Mouse (Mus musculus) erythroblast, adult 5-6 weeks (primary cell): ENCODE measurements around the gene Rpl3. TPM values are rescaled to one million over a fixed set of nuclear protein-coding genes. Genes with fewer than 3 reads are reported as not detected.

Experiments
- ATAC-seq: replicated peaks from 2 replicates; pipeline ENCODE4 v1.8.0; 2016; ENCODE audit warnings: moderate number of reproducible peaks, mild to moderate bottlenecking, moderate TSS enrichment, inconsistent platforms; ENCODE audit not compliant: poor library complexity, low FRiP score, severe bottlenecking
- total RNA-seq, 2 experiments: library from RNA; stranded (forward) in 1 of 2; stranded (reverse) in 1 of 2; fragments of 150-400 nt in 1 of 2; fragments of 200-764, 138-1000 nt in 1 of 2; gene quantifications; 2 replicates each; pipeline versions ENCODE4 v1.2.3 to v1.2.4; 2015 to 2017; ENCODE audit warnings: low replicate concordance in 2 of 2

Gene Rpl3
- total RNA-seq, 2 experiments from 2014 or later, result 449 to 532 TPM

GRCm38 (mm10) chr15:80074663-80075373 is 16.9 kb downstream of the Rpl3 start:
- ATAC-seq, result no peak

- no peak for ATAC-seq
These were observed 18.4 kb downstream of the Rpl3 start for GRCm38 (mm10) chr15:80073256-80073621.

- ATAC-seq, result no peak
These were observed 19.0 kb downstream of the Rpl3 start for GRCm38 (mm10) chr15:80072579-80073255.

GRCm38 (mm10) chr15:80071951-80072437 is 19.7 kb downstream of the Rpl3 start:
- no peak for ATAC-seq

- no peak for ATAC-seq
These were observed 21.5 kb downstream of the Rpl3 start for GRCm38 (mm10) chr15:80070095-80070644.

GRCm38 (mm10) chr15:80069171-80069570 is 22.5 kb downstream of the Rpl3 start:
- no peak for ATAC-seq

- 0 out of 2 replicates have a peak, but pooled peaks have one; percentile 29 for ATAC-seq
These were observed 25.1 kb downstream of the Rpl3 start for GRCm38 (mm10) chr15:80066538-80066937.

- ATAC-seq, result no peak
These were observed 26.3 kb downstream of the Rpl3 start for GRCm38 (mm10) chr15:80065414-80065813.

- no peak for ATAC-seq
These were observed 26.7 kb downstream of the Rpl3 start for GRCm38 (mm10) chr15:80064965-80065364.

- no peak for ATAC-seq
These were observed 28.8 kb downstream of the Rpl3 start for GRCm38 (mm10) chr15:80062821-80063220.

- ATAC-seq, result no peak
These were observed 29.3 kb downstream of the Rpl3 start for GRCm38 (mm10) chr15:80062339-80062738.

- ATAC-seq, result no peak
These were observed 30.6 kb downstream of the Rpl3 start for GRCm38 (mm10) chr15:80061071-80061550.

GRCm38 (mm10) chr15:80060356-80061070 is 31.2 kb downstream of the Rpl3 start:
- no peak for ATAC-seq

- ATAC-seq, result no peak
These were observed 32.1 kb downstream of the Rpl3 start for GRCm38 (mm10) chr15:80059606-80060005.

- ATAC-seq, result no peak
These were observed 33.5 kb downstream of the Rpl3 start for GRCm38 (mm10) chr15:80058151-80058550.

- no peak for ATAC-seq
These were observed 37.5 kb downstream of the Rpl3 start for GRCm38 (mm10) chr15:80054034-80054710.

- ATAC-seq, result no peak
These were observed 38.2 kb downstream of the Rpl3 start for GRCm38 (mm10) chr15:80053381-80054033.

- no peak for ATAC-seq
These were observed 39.9 kb downstream of the Rpl3 start for GRCm38 (mm10) chr15:80051782-80052181.

GRCm38 (mm10) chr15:80051092-80051761 is 40.4 kb downstream of the Rpl3 start:
- ATAC-seq, result no peak
